Mouse (Mus musculus) embryonic fibroblast, embryonic 13.5 days (primary cell): Measurements from ENCODE around the gene Pwwp2b.

Experiments
- CTCF ChIP-seq: IDR thresholded peaks from 2 replicates; pipeline ENCODE4 v1.5.1; 2011; ENCODE audit warnings: mild to moderate bottlenecking, control low read depth, low read length, moderate library complexity, borderline replicate concordance; ENCODE audit not compliant: insufficient read depth
- POLR2A ChIP-seq: IDR thresholded peaks from 2 replicates; pipeline ENCODE4 v1.6.1; 2011; ENCODE audit warnings: low read depth, mild to moderate bottlenecking, control low read depth, low read length, moderate library complexity

GRCm38 (mm10) chr7:139276150-139276549, 27.9 kb downstream of the Pwwp2b start:
- TF ChIP-seq CTCF (no peak), POLR2A (no peak)
